Mouse (Mus musculus): ENCODE data around the gene Arl4a. TPM values are rescaled to one million over a fixed set of nuclear protein-coding genes. Genes with fewer than 3 reads are reported as not detected.

Arl4a gene
- polyA plus RNA-seq, 1 experiment from 2014 or later = 50.2 TPM

GRCm38 (mm10) chr12:39957931-39958671 is 79.7 kb downstream of the Arl4a start:
- Histone ChIP-seq H3K9me3 (ENCODE audit: control insufficient read depth, low read length) (no peaks in the 10 kb centered on the region), H3K4me3 (ENCODE audit: low read length) (no peak overlapping the region), H3K4me2 (replicated peaks; ENCODE audit: low read depth, low read length) (no peak overlapping the region), H3K27me3 (ENCODE audit: control insufficient read depth, insufficient read depth, low read length) (no peaks in the 10 kb centered on the region), H3K9ac (ENCODE audit: low read depth, low read length) (no peak overlapping the region), H3K36me3 (ENCODE audit: control insufficient read depth, insufficient read depth, low read length) (no peaks in the 10 kb centered on the region), H3K27ac (ENCODE audit: low read depth, low read length) (no peak overlapping the region), H3K4me1 (ENCODE audit: control insufficient read depth, insufficient read depth, low read length) (no peaks in the 10 kb centered on the region)
- ATAC-seq (ENCODE audit: low FRiP score, low TSS enrichment) = peak; percentile 64; the same call in 1 of the 2 replicates
- WGBS = 66% methylated on average over 8 of the region's 8 CpGs

- Histone ChIP-seq H3K4me1 (ENCODE audit: control insufficient read depth, insufficient read depth, low read length) (no peaks in the 10 kb centered on the region), H3K4me3 (ENCODE audit: low read length) (no peak overlapping the region), H3K9me3 (ENCODE audit: control insufficient read depth, low read length) (no peaks in the 10 kb centered on the region), H3K4me2 (replicated peaks; ENCODE audit: low read depth, low read length) (no peak overlapping the region), H3K9ac (ENCODE audit: low read depth, low read length) (no peak overlapping the region), H3K27me3 (ENCODE audit: control insufficient read depth, insufficient read depth, low read length) (no peaks in the 10 kb centered on the region), H3K27ac (ENCODE audit: low read depth, low read length) (no peak overlapping the region), H3K36me3 (ENCODE audit: control insufficient read depth, insufficient read depth, low read length) (no peaks in the 10 kb centered on the region)
- ATAC-seq (ENCODE audit: low FRiP score, low TSS enrichment) = no peak
- WGBS = 57% methylated on average over 15 of the region's 15 CpGs
These were observed 81.4 kb downstream of the Arl4a start for GRCm38 (mm10) chr12:39956396-39956795.

Other genes with a start within 250 kb of the Arl4a start
- gene Scin, start 96.2 kb upstream of the Arl4a start, polyA plus RNA-seq (2014; fragmentation: Nextera tagmentation; extraction: Ambion mirVana) = 5.2 and 8.4 TPM in 2 replicates
- gene Lsmem1, start 161.5 kb upstream of the Arl4a start, polyA plus RNA-seq (2014; fragmentation: Nextera tagmentation; extraction: Ambion mirVana) = not detected in 2 replicates
- gene Ifrd1, start 210.5 kb upstream of the Arl4a start, polyA plus RNA-seq (2014; fragmentation: Nextera tagmentation; extraction: Ambion mirVana) = 128 and 131 TPM in 2 replicates